Mouse (Mus musculus) heart, embryonic 13.5 days (tissue): ENCODE measurements around the gene Tspan17. TPM values are rescaled to one million over a fixed set of nuclear protein-coding genes. Genes with fewer than 3 reads are reported as not detected.

ENCODE experiments used
- ATAC-seq: fragments of 200-750 bp; cut with Nextera tagmentation; 2 replicates; pipeline ENCODE4 v1.8.0; 2017; ENCODE audit warnings: moderate TSS enrichment; ENCODE audit not compliant: insufficient number of reproducible peaks, low FRiP score, low TSS enrichment; ENCODE audit errors: extremely low read depth
- H3K27ac ChIP-seq: fragments of 300-500 bp; sonication (generic); replicated peaks from 2 replicates; pipeline ENCODE4 v1.5.1; 2015; ENCODE audit warnings: moderate library complexity, mild to moderate bottlenecking, inconsistent platforms
- H3K27me3 ChIP-seq: fragments of 300-500 bp; sonication (generic); replicated peaks from 2 replicates; pipeline ENCODE4 v1.6.1; 2015; ENCODE audit warnings: mild to moderate bottlenecking, inconsistent platforms
- H3K36me3 ChIP-seq: fragments of 300-500 bp; sonication (generic); 2 replicates; pipeline ENCODE4 v1.6.1; 2015; ENCODE audit warnings: mild to moderate bottlenecking, inconsistent platforms
- H3K4me1 ChIP-seq: fragments of 300-500 bp; sonication (generic); 2 replicates; pipeline ENCODE4 v1.6.1; 2015; ENCODE audit warnings: inconsistent platforms
- H3K4me2 ChIP-seq: fragments of 300-500 bp; sonication (generic); 2 replicates; pipeline ENCODE4 v1.6.1; 2015; ENCODE audit warnings: inconsistent platforms, mild to moderate bottlenecking, moderate library complexity
- H3K4me3 ChIP-seq: fragments of 300-500 bp; sonication (generic); 2 replicates; pipeline ENCODE4 v1.5.1; 2015; ENCODE audit warnings: moderate library complexity, mild to moderate bottlenecking, inconsistent platforms
- H3K9ac ChIP-seq: fragments of 300-500 bp; sonication (generic); 2 replicates; pipeline ENCODE4 v1.6.1; 2015; ENCODE audit warnings: inconsistent platforms, mild to moderate bottlenecking, moderate library complexity
- H3K9me3 ChIP-seq: fragments of 300-500 bp; sonication (generic); 2 replicates; pipeline ENCODE4 v1.6.1; 2016; ENCODE audit warnings: inconsistent platforms
- WGBS: fragments of 180-500 bp; shearing (Covaris S2); methylation state at CpG from one replicate; pipeline ENCODE4 v1.1.7; 2015; ENCODE audit warnings: mixed read lengths; 5-methylcytosine and 5-hydroxymethylcytosine counted together
- polyA plus RNA-seq: library from polyadenylated mRNA; unstranded; fragments of >200 nt; fragmentation: Nextera tagmentation; extraction: Ambion mirVana; gene quantifications from 2 replicates; pipeline ENCODE4 v1.2.1, GENCODE M21; 2015

Tspan17 gene
- polyA plus RNA-seq, 1 experiment from 2014 or later = 5.3 TPM

- ATAC-seq = no peak
- no peaks in the 10 kb centered on the region for H3K36me3 ChIP-seq
- H3K4me1 ChIP-seq = no peaks in the 10 kb centered on the region
- peaks cover 26% of the 10 kb centered on the region; the same call in 1 of the 2 replicates for H3K27me3 ChIP-seq
- no peak overlapping the region for H3K27ac ChIP-seq
- H3K4me3 ChIP-seq = no peak overlapping the region
- 12% methylated on average over 9 of the region's 9 CpGs for WGBS
- peaks cover 7% of the 10 kb centered on the region; the same call in 1 of the 2 replicates for H3K9me3 ChIP-seq
- H3K9ac ChIP-seq = no peak overlapping the region
- H3K4me2 ChIP-seq = peak overlapping the region; percentile 14; the same call in 1 of the 2 replicates
Measured at GRCm38 (mm10) chr13:54837471-54837889, 48.3 kb downstream of the Tspan17 start.

GRCm38 (mm10) chr13:54838540-54838939, 49.4 kb downstream of the Tspan17 start:
- Histone ChIP-seq H3K9ac (no peak overlapping the region), H3K27me3 (peaks cover 26% of the 10 kb centered on the region; the same call in 1 of the 2 replicates), H3K9me3 (peaks cover 7% of the 10 kb centered on the region; the same call in 1 of the 2 replicates), H3K4me3 (no peak overlapping the region), H3K4me1 (no peaks in the 10 kb centered on the region), H3K36me3 (no peaks in the 10 kb centered on the region), H3K4me2 (no peak overlapping the region), H3K27ac (no peak overlapping the region)
- 71% methylated on average over 15 of the region's 15 CpGs for WGBS
- no peak for ATAC-seq

- no peak overlapping the region for H3K4me2 ChIP-seq
- H3K36me3 ChIP-seq = no peaks in the 10 kb centered on the region
- no peak overlapping the region for H3K27ac ChIP-seq
- 65% methylated on average over 6 of the region's 6 CpGs for WGBS
- H3K4me3 ChIP-seq = no peak overlapping the region
- H3K9me3 ChIP-seq = peaks cover 7% of the 10 kb centered on the region; the same call in 1 of the 2 replicates
- H3K27me3 ChIP-seq = peaks cover 26% of the 10 kb centered on the region; the same call in 1 of the 2 replicates
- no peak overlapping the region for H3K9ac ChIP-seq
- no peaks in the 10 kb centered on the region for H3K4me1 ChIP-seq
- no peak for ATAC-seq
Measured at GRCm38 (mm10) chr13:54839211-54839610, 50.0 kb downstream of the Tspan17 start.

GRCm38 (mm10) chr13:54844579-54844978, 55.4 kb downstream of the Tspan17 start:
- ATAC-seq = no peak
- Histone ChIP-seq H3K27ac (no peak overlapping the region), H3K4me1 (no peaks in the 10 kb centered on the region)

More at GRCm38 (mm10) chr13:54844579-54844978, 55.4 kb downstream of the Tspan17 start:
- no peak overlapping the region for H3K9ac ChIP-seq
- H3K4me3 ChIP-seq = no peak overlapping the region
- peaks cover 7% of the 10 kb centered on the region; the same call in 1 of the 2 replicates for H3K9me3 ChIP-seq
- H3K27me3 ChIP-seq = peaks cover 12% of the 10 kb centered on the region
- H3K36me3 ChIP-seq = no peaks in the 10 kb centered on the region
- H3K4me2 ChIP-seq = no peak overlapping the region
- WGBS = 48% methylated on average over 8 of the region's 8 CpGs

Other genes starting within 250 kb of the Tspan17 start
- 110 and 122 TPM in 2 replicates for gene 4833439L19Rik, start 223.9 kb upstream of the Tspan17 start, polyA plus RNA-seq
- gene Arl10, start 214.4 kb upstream of the Tspan17 start, polyA plus RNA-seq = 19.0 and 19.2 TPM in 2 replicates
- 60.6 and 60.9 TPM in 2 replicates for gene Nop16, start 199.3 kb upstream of the Tspan17 start, polyA plus RNA-seq
- gene Higd2a, start 199.2 kb upstream of the Tspan17 start, polyA plus RNA-seq = 229 and 258 TPM in 2 replicates
- 44.6 and 50.3 TPM in 2 replicates for gene Cltb, start 178.0 kb upstream of the Tspan17 start, polyA plus RNA-seq
- 42.6 and 45.5 TPM in 2 replicates for gene Faf2, start 167.6 kb upstream of the Tspan17 start, polyA plus RNA-seq
- 53.2 and 54.8 TPM in 2 replicates for gene Rnf44, start 95.5 kb upstream of the Tspan17 start, polyA plus RNA-seq
- 0.45 TPM in 1 of 2 replicates, not detected in the other for gene Cdhr2, start 87.9 kb upstream of the Tspan17 start, polyA plus RNA-seq
- not detected in 2 replicates for gene Gprin1, start 39.5 kb upstream of the Tspan17 start, polyA plus RNA-seq
- gene Sncb, start 22.8 kb upstream of the Tspan17 start, polyA plus RNA-seq = not detected in 2 replicates
- not detected in 2 replicates for gene Eif4e1b, start 5.4 kb upstream of the Tspan17 start, polyA plus RNA-seq
- 2.3 and 2.6 TPM in 2 replicates for gene Unc5a, start 160.0 kb downstream of the Tspan17 start, polyA plus RNA-seq
- gene Hk3, start 232.0 kb downstream of the Tspan17 start, polyA plus RNA-seq = 0.89 and 1.0 TPM in 2 replicates